Mouse (Mus musculus) naive thymus-derived CD4-positive, alpha-beta T cell, adult 5 months (primary cell): Measurements from ENCODE around the gene Dnaja3. TPM values are rescaled to one million over a fixed set of nuclear protein-coding genes. Genes with fewer than 3 reads are reported as not detected.

ENCODE experiments used
- polyA plus RNA-seq: library from polyadenylated mRNA; unstranded; fragments of 100-300 nt; shearing (Covaris generic); gene quantifications from one replicate; pipeline ENCODE4 v1.2.1, GENCODE M21; 2017

Gene Dnaja3
- polyA plus RNA-seq = 34.8 TPM

GRCm38 (mm10) chr16:4639831-4640237, at the start of gene Dnaja3, which contains the start of gene Vasn:
Gene Dnaja3 (plus strand): TSS chr16:4639989.
Gene Vasn (plus strand): TSS chr16:4639941.

GRCm38 (mm10) chr16:4593971-4594813, 45.6 kb upstream of the Dnaja3 start, which contains the start of gene Glis2:
Gene Glis2 (plus strand): TSS chr16:4594713.

GRCm38 (mm10) chr16:4624481-4625110, 15.2 kb upstream of the Dnaja3 start, which contains the start of gene Pam16:
Gene Pam16 (minus strand): TSS chr16:4624988.

GRCm38 (mm10) chr16:4679121-4680018, 39.6 kb downstream of the Dnaja3 start, which contains the start of gene Coro7:
Gene Coro7 (minus strand): TSS chr16:4679777.

GRCm38 (mm10) chr16:4718753-4719518, 79.1 kb downstream of the Dnaja3 start, which contains the start of gene Nmral1:
Gene Nmral1 (minus strand): TSS chr16:4719356.

GRCm38 (mm10) chr16:4725780-4726527, 86.2 kb downstream of the Dnaja3 start, which contains the start of gene Hmox2:
Gene Hmox2 (plus strand): TSS chr16:4726361.

Other genes with a start within 250 kb of the Dnaja3 start
- 0.39 TPM for gene Adcy9, start 219.5 kb upstream of the Dnaja3 start, polyA plus RNA-seq
- 0.91 TPM for gene Srl, start 98.2 kb upstream of the Dnaja3 start, polyA plus RNA-seq
- 2.0 TPM for gene Tfap4, start 80.1 kb upstream of the Dnaja3 start, polyA plus RNA-seq
- gene Glis2, start 45.3 kb upstream of the Dnaja3 start, polyA plus RNA-seq = not detected
- gene Pam16, start 15.0 kb upstream of the Dnaja3 start, polyA plus RNA-seq = 12.3 TPM
- gene Vasn, start within 50 bp of the Dnaja3 start, polyA plus RNA-seq = 1.3 TPM
- gene Coro7, start 39.8 kb downstream of the Dnaja3 start, polyA plus RNA-seq = 119 TPM
- 2.0 TPM for gene Nmral1, start 79.4 kb downstream of the Dnaja3 start, polyA plus RNA-seq
- 67.4 TPM for gene Hmox2, start 86.4 kb downstream of the Dnaja3 start, polyA plus RNA-seq
- gene Cdip1, start 150.3 kb downstream of the Dnaja3 start, polyA plus RNA-seq = 91.3 TPM
- not detected for gene 4930562C15Rik, start 195.4 kb downstream of the Dnaja3 start, polyA plus RNA-seq
- gene Ubald1, start 240.3 kb downstream of the Dnaja3 start, polyA plus RNA-seq = 104 TPM
- gene Mgrn1, start 246.3 kb downstream of the Dnaja3 start, polyA plus RNA-seq = 61.7 TPM